ENCODE assay signal across 8 mouse cellular contexts in the genomic region with DNA sequence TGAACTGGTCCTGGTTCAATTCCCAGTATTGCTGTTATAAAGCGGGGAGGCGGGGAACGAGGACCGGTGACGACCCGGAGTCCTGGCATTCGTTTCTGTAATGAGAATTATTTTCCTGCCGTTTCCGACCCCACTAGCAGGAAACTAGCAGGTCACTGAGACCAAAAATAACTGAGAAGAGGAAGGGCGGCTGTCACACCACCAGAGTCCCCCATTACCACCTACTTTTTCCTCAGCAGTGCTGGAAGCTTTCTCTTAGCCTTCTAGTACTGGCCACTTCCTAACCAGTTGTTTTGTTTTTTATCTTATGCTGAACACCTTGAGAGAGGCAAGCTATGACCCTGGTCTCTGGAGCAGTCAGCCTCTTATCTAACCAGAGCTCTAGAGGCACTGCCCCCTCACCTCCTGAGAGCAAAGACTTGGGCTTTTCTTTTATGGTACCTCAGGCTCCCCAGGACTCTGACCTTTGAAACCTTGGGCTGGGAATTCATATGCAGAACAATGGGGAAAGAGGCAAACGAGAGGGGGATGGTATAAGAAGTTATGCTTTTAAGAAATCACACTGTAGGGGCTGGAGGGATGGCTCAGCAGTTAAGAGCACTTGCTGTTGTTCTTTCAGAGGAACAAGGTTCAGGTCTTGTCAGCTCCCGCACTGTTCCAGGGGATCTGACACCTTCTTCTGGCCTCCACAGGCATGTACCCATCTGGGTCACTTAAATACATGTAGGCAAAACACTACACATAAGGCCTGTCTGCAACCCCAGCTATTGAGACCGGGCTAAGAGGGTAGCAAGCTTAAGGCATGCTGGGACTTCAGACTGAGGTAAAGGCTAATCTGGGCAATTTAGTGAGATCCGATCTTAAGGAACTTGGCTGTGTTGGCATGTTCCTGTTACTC. TPM values are rescaled to one million over a fixed set of nuclear protein-coding genes. Genes with fewer than 3 reads are reported as not detected.
DNase-seq lines count a peak whose midpoint lies in the region; ATAC-seq lines count a peak whose summit lies in the region.

No protein-coding gene starts in this region.

- H3K4me1 ChIP-seq in heart, embryonic 10.5 days: peaks cover 44% of the 10 kb centered on the region
- H3K4me1 ChIP-seq in kidney, embryonic 16.5 days (ENCODE audit: insufficient read depth, low read length): peaks cover 27% of the 10 kb centered on the region
- peaks cover 30% of the 10 kb centered on the region for H3K4me1 ChIP-seq in midbrain, embryonic 14.5 days (ENCODE audit: control insufficient read depth, insufficient read depth, low read length)

- H3K27ac ChIP-seq in heart, embryonic 10.5 days: peak overlapping the region; percentile 89
- H3K27ac ChIP-seq in kidney, embryonic 16.5 days (ENCODE audit: low read length): peak overlapping the region; percentile 73
- peak overlapping the region; percentile 88 for H3K27ac ChIP-seq in midbrain, embryonic 14.5 days (replicated peaks; ENCODE audit: low read depth, low read length)

- H3K9ac ChIP-seq in kidney, embryonic 16.5 days (replicated peaks; ENCODE audit: low read length): peak overlapping the region; percentile 50
- H3K9ac ChIP-seq in midbrain, embryonic 14.5 days (replicated peaks; ENCODE audit: low read length): peak overlapping the region; percentile 60

- H3K36me3 ChIP-seq in heart, embryonic 10.5 days: peaks cover 9% of the 10 kb centered on the region
- H3K36me3 ChIP-seq in kidney, embryonic 16.5 days (ENCODE audit: insufficient read depth, low read length): no peaks in the 10 kb centered on the region
- H3K36me3 ChIP-seq in midbrain, embryonic 14.5 days (ENCODE audit: control insufficient read depth, insufficient read depth, low read length): peaks cover 12% of the 10 kb centered on the region; the same call in 1 of the 2 replicates

- ATAC-seq in kidney, embryonic 16.5 days (ENCODE audit: low FRiP score, low TSS enrichment): no peak; the same call in 1 of the 2 replicates
- ATAC-seq in midbrain, embryonic 14.5 days (ENCODE audit: low FRiP score, low TSS enrichment): no peak
- no peak for ATAC-seq in CD4-positive, CD25-positive, alpha-beta regulatory T cell, adult 4 months

- 10% methylated on average over 14 of the region's 14 CpGs for WGBS in heart, embryonic 10.5 days
- 13% methylated on average over 14 of the region's 14 CpGs for WGBS in kidney, embryonic 16.5 days
- WGBS in midbrain, embryonic 14.5 days: 10% methylated on average over 14 of the region's 14 CpGs

- no peaks in the 10 kb centered on the region for H3K9me3 ChIP-seq in heart, embryonic 10.5 days
- H3K9me3 ChIP-seq in kidney, embryonic 16.5 days (ENCODE audit: low read length): no peaks in the 10 kb centered on the region
- H3K9me3 ChIP-seq in midbrain, embryonic 14.5 days (ENCODE audit: control insufficient read depth, low read length): no peaks in the 10 kb centered on the region

- H3K4me3 ChIP-seq in heart, embryonic 10.5 days: peak overlapping the region; percentile 70
- peak overlapping the region; percentile 53 for H3K4me3 ChIP-seq in kidney, embryonic 16.5 days (ENCODE audit: low read length)
- peak overlapping the region; percentile 57 for H3K4me3 ChIP-seq in midbrain, embryonic 14.5 days (replicated peaks; ENCODE audit: low read depth, low read length)

- peaks cover 63% of the 10 kb centered on the region for H3K27me3 ChIP-seq in heart, embryonic 10.5 days (ENCODE audit: insufficient read depth, poor library complexity, severe bottlenecking)
- peaks cover 25% of the 10 kb centered on the region for H3K27me3 ChIP-seq in kidney, embryonic 16.5 days (ENCODE audit: insufficient read depth, low read length)
- H3K27me3 ChIP-seq in midbrain, embryonic 14.5 days (ENCODE audit: control insufficient read depth, insufficient read depth, low read length): peaks cover 20% of the 10 kb centered on the region

- peak overlapping the region; percentile 72 for H3K4me2 ChIP-seq in kidney, embryonic 16.5 days (replicated peaks; ENCODE audit: low read depth, low read length)
- H3K4me2 ChIP-seq in midbrain, embryonic 14.5 days (ENCODE audit: low read length): peak overlapping the region; percentile 88

- peak; percentile 33 to 77 for DNase-seq in adrenal gland, adult (ENCODE audit: inconsistent age in 2 of 2, low spot score in 1 of 2)
- no peak for DNase-seq in adrenal gland, postnatal 4 days (ENCODE audit: low spot score in 2 of 2)
- peak; percentile 29 to 46 for DNase-seq in cerebellum, adult 18-20 months
- DNase-seq in heart, embryonic 10.5 days (ENCODE audit: low spot score): no peak
- DNase-seq in midbrain, embryonic 14.5 days: no peak
- DNase-seq in MN1 (ENCODE audit: low spot score): no peak

RNA-seq across cellular contexts. Expression of a gene that starts 1.0 kb away (rescaled TPM):
- total RNA-seq in adrenal gland, postnatal 4 days (2021): 10 to 100 TPM in 1 of 2 experiments, 1 to 10 TPM in 1; 6.2 to 10.9 TPM
- 10.0 and 10.4 TPM in 2 replicates for polyA plus RNA-seq in heart, embryonic 10.5 days (2016; fragmentation: Nextera tagmentation; extraction: Ambion mirVana)
- 18.6 and 19.3 TPM in 2 replicates for polyA plus RNA-seq in kidney, embryonic 16.5 days (2015; fragmentation: Nextera tagmentation; extraction: Ambion mirVana)
- 10.0 and 10.7 TPM in 2 replicates for polyA plus RNA-seq in midbrain, embryonic 14.5 days (2014; fragmentation: Nextera tagmentation; extraction: Ambion mirVana)
- polyA plus RNA-seq in CD4-positive, CD25-positive, alpha-beta regulatory T cell, adult 4 months (2017; shearing (Covaris generic)): 1 to 10 TPM; 2.7 to 3.9 TPM

RNA-seq across cellular contexts. Expression of a gene that starts 7.7 kb away (rescaled TPM):
- 10 to 100 TPM; 23.8 to 33.4 TPM for total RNA-seq in adrenal gland, postnatal 4 days (2021)
- 10.7 and 15.0 TPM in 2 replicates for polyA plus RNA-seq in heart, embryonic 10.5 days (2016; fragmentation: Nextera tagmentation; extraction: Ambion mirVana)
- polyA plus RNA-seq in kidney, embryonic 16.5 days (2015; fragmentation: Nextera tagmentation; extraction: Ambion mirVana): 27.4 and 31.3 TPM in 2 replicates
- 2.5 and 4.4 TPM in 2 replicates for polyA plus RNA-seq in midbrain, embryonic 14.5 days (2014; fragmentation: Nextera tagmentation; extraction: Ambion mirVana)
- polyA plus RNA-seq in CD4-positive, CD25-positive, alpha-beta regulatory T cell, adult 4 months (2017; shearing (Covaris generic)): under 1 TPM; 0.31 to 0.56 TPM

RNA-seq across cellular contexts. Expression of a gene that starts 9.3 kb away (rescaled TPM):
- 1 to 10 TPM in 1 of 2 experiments, under 1 TPM in 1; 0.71 to 2.9 TPM for total RNA-seq in adrenal gland, postnatal 4 days (2021)
- polyA plus RNA-seq in heart, embryonic 10.5 days (2016; fragmentation: Nextera tagmentation; extraction: Ambion mirVana): 0.51 and 2.4 TPM in 2 replicates
- polyA plus RNA-seq in kidney, embryonic 16.5 days (2015; fragmentation: Nextera tagmentation; extraction: Ambion mirVana): 5.2 and 5.5 TPM in 2 replicates
- polyA plus RNA-seq in midbrain, embryonic 14.5 days (2014; fragmentation: Nextera tagmentation; extraction: Ambion mirVana): 1.5 and 3.2 TPM in 2 replicates
- polyA plus RNA-seq in CD4-positive, CD25-positive, alpha-beta regulatory T cell, adult 4 months (2017; shearing (Covaris generic)): not detected

RNA-seq across cellular contexts. Expression of a gene that starts 15.9 kb away (rescaled TPM):
- 10 to 100 TPM; 70.1 to 72.5 TPM for total RNA-seq in adrenal gland, postnatal 4 days (2021)
- 142 and 153 TPM in 2 replicates for polyA plus RNA-seq in heart, embryonic 10.5 days (2016; fragmentation: Nextera tagmentation; extraction: Ambion mirVana)
- 170 and 173 TPM in 2 replicates for polyA plus RNA-seq in kidney, embryonic 16.5 days (2015; fragmentation: Nextera tagmentation; extraction: Ambion mirVana)
- polyA plus RNA-seq in midbrain, embryonic 14.5 days (2014; fragmentation: Nextera tagmentation; extraction: Ambion mirVana): 171 and 205 TPM in 2 replicates
- 100 to 1,000 TPM; 123 to 141 TPM for polyA plus RNA-seq in CD4-positive, CD25-positive, alpha-beta regulatory T cell, adult 4 months (2017; shearing (Covaris generic))

RNA-seq across cellular contexts. Expression of a gene that starts 17.8 kb away (rescaled TPM):
- 1 to 10 TPM; 4.5 to 8.1 TPM for total RNA-seq in adrenal gland, postnatal 4 days (2021)
- polyA plus RNA-seq in heart, embryonic 10.5 days (2016; fragmentation: Nextera tagmentation; extraction: Ambion mirVana): 6.5 and 8.7 TPM in 2 replicates
- 10.5 and 11.5 TPM in 2 replicates for polyA plus RNA-seq in kidney, embryonic 16.5 days (2015; fragmentation: Nextera tagmentation; extraction: Ambion mirVana)
- 13.4 and 16.3 TPM in 2 replicates for polyA plus RNA-seq in midbrain, embryonic 14.5 days (2014; fragmentation: Nextera tagmentation; extraction: Ambion mirVana)
- polyA plus RNA-seq in CD4-positive, CD25-positive, alpha-beta regulatory T cell, adult 4 months (2017; shearing (Covaris generic)): 1 to 10 TPM; 3.3 to 5.3 TPM

Comparison
In these comparisons a context has a peak if more than half of its experiments do, and no peak if none do; other contexts are left out.
1. DNase-seq: peak in adrenal gland, adult (2 of 2) and cerebellum, adult 18-20 months (2 of 2); none in adrenal gland, postnatal 4 days (0 of 2), heart, embryonic 10.5 days (single experiment), midbrain, embryonic 14.5 days (single experiment) and MN1 (single experiment).
2. Peak in every context shown above with its lines, with median percentiles within 50 percentile points of each other: H3K27ac ChIP-seq and H3K4me3 ChIP-seq.